Mouse (Mus musculus) ovary, postnatal 10 days (tissue): ENCODE results near the gene Rnpep.

ENCODE experiments used
- DNase-seq: peaks from one replicate; pipeline ENCODE4 v3.0.0; 2022; ENCODE audit warnings: low spot score

Rnpep gene

DNA sequence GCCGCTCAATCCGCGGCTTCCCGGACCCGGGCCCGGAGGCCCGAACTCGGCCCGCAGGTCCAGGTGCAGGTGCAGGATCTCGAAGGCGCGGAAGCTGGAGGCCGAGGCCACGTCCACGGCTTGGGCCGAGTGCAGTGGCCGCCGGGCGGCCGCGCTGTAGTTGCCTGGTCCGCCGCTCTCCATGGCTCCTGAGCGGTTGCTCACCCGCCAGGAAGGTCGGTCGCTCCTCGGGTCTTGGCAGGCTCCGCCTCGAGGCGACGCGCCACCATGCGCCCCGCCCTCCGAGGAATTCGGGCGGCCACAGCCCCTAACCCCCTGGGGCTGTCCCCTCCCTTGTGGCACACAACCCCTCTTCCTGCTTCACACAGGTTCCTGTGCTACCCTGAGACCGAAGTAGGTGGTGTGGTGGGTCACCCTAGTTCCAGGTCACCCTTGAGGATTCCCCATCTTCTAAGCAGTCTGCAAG is at the start of gene Rnpep:
Gene Rnpep (minus strand): TSS at position 259 of the 466 bp plus-strand sequence.
- DNase-seq = peak; percentile 55

DNA sequence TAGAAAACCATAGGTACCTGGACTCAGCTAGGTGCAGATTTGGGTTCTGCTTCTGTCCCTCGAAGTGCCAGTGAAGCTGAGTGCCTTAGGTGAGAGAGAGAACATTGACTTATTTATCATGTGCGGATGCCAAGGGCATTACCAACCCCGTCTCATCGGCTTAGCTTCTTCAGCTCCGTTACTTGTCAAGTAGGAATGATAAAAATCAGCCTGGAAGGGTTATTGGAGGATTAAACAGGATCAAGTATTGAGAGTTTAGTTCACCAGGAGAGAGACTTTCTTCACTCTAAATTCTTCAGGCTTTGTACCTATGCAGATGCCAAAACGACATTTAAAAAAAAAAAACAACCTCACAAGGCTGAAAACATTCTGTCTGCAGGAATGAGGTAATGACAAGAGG is 46.7 kb upstream of the Rnpep start:
- DNase-seq = no peak

DNA sequence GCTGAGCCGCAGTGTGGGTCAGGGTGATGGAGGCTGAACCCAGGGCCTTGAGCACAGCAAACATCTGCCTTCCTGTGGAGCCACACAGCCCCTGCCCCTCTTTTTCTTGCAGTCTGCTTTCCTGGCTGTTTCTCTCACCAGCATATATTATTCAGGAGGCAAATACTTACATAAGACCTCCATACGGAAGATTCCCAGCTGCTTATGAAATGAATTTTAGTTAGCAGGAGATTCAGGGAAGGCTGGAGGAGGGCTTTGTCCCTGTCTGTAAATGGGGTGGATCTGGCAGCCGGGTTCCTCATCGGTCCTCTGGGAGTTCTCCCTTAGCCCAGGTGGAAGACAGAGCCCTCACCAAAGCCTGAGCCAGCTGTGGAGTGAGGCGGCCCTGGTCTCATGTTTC is 44.5 kb upstream of the Rnpep start:
- no peak for DNase-seq

DNA sequence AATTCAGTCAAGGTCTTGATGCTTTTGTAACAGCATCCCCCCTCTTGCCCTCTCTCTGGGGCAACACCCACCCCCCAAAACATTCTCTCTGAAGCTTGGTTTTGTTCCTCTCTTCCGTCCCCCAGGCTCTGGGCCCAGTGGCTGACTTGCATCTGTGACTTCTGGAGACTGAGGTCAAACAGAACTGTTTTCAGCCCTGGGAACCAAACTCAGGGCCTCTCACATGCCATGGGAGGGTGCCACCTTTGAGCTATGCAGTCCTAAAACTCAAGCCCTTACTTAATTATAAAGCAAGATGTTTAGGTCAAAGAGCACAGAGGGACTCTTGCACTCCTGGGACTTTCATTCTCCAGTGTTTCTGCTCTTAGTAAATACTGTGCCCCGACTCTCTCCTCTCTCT is 42.0 kb upstream of the Rnpep start:
- DNase-seq = no peak

DNA sequence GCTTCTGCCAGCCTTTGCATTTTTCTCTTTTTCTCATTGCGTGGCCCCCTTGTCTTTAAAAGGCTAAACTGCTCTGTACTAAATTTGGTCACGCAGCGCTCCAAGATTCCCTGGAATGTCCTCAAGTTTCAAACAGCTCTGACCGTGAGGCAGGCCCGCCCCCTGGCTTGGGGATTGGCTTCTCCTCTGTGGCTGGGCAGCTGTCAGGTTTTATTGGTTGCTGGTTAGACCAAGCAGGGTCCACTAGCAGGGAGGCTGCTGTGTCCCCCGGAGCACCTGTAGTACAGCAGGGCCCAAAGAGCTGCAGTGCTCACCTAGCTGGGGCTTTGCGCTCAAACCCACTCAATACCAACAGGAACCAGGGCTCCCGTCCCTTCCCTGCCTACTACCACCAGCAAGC is 40.7 kb upstream of the Rnpep start, which contains the start of gene Lmod1:
Gene Lmod1 (plus strand): TSS at position 237 of the 400 bp plus-strand sequence.
- no peak for DNase-seq

DNA sequence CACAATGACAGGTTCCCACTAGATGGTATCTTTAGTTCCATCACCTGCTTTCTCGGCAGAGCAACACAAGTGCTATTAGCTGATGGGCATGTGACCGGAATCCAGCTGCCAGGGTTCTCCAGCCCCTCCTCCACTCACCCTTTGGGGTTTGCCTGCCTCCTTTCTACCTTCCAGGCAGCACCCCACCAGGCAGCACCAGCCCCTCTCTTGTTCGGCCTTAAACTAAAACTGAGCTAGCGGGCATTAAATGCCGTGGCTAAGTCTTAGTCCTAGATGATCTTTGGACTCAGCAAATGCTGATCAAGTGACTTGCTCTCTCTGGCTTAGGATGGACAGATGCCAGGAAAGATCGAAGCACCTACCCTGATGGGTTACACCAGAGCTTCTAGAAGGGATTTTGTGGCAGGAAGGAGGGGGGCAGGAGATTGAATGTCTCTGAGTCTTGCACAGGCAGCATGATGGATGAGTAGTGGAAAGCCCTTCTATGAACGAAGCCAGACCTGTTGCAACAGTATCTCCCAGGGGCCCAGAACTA is 39.5 kb upstream of the Rnpep start:
- no peak for DNase-seq

DNA sequence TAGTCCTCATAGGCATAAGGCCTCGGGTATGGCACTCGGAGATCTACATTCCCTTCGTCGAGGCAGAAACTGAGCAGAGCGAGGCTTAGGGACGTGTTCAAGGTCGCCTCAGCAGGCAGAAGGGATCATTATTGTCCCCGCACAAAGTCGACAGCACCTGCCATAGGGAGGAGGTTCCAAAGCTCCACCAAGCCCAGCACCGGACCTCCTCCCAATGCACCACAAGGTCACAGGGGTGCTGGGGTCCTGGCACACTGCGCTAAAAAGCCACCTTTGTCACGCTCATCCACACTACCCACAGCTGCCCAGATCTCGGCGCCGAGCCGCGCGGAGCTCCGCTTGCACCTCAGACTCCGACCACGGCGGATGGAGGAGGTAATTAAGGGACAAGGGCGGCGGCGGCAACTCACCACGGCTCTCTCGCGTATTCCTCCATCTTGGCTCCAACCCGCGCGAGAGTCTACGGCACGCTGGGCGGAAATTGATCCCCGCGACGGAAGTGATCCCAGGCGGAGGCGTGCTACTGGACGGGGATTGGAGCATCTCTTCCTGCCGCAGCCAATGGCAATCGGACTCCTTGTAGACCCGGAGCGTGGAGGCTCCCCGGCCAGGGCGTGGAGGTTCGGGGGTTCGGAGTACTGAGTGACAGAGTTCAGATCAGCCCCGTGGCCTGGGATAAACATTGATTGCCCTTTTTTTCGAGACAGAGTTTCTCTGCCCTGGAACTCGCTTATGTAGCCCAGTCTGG is 29.6 kb upstream of the Rnpep start, which contains the start of gene Timm17a:
Gene Timm17a (minus strand): TSS at position 495 of the 748 bp plus-strand sequence.
- DNase-seq = peak; percentile 71

DNA sequence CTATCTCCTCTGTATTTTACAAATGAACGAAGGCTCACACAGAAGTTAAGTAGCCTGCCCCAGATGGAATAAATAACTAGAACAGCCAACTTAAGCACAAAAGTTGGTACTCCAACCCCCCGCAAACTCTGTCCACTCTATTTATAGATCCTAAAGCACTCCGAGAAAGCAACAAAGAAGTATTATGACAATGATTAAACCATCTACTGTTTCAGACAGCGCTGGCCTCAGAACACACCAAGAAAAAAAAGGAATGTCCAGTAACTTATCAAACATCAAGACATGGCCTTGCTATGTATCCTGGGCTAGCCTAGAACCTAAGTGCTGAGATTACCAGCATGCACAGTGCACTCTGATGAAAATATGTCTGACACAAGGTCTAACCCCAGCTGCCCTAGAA is 28.3 kb upstream of the Rnpep start:
- DNase-seq = no peak

DNA sequence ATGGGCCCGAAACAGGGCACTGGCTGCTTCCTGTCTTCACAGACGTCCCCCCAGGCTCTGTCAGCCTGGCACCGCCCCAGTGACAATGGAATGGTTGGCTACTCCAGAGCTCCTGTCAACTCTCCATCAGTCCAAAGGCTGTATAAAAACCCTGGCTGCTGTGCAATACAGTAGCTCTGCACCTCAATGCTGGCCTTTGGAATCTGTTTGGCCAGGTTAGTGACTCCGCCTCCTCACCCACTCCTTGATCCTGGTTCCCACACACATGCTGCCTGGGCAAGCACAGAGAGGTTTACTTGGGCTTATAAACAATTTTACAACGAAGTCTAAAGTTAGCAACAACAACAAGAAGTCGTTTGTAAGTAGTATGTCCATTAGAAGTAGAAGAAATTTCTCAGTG is 27.5 kb upstream of the Rnpep start:
- DNase-seq = no peak

DNA sequence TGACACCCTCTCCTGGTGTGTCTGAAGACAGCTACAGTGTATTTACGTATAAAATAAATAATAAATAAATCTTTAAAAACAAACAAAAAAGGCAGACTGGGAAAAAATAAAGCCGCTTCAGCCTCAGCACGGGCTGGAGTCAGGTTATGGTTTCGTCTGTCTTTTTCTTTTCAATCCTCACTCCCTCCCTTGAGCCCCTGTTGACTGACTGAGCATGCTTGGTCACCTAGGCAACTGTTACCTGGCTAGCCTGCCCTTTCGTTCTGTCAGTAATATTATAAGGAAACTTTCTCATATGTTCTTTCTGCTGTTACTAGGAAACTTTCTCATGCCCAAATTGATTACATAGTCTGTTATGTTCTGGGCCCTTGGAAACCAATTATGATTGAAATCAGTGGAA is 7.0 kb upstream of the Rnpep start:
- no peak for DNase-seq

DNA sequence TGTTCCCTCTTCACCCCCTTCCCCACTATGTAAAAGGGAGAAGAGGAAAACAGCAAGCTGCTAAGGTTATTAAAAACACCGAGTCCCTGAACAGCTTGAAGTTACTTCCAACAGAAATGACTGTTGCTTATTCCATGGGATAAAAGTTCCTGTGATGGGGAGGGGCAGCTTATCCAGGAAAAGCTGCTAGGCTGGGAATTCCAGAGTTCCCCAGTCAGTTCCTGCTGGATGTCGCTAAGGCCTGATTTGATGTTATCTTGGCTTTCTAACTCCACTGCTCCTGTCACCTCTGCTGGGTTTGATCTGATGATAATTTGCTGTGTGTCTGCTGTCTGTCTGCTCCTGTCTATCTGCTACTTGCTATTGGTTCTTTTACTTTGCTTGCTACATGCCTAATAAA is 2.4 kb upstream of the Rnpep start:
- no peak for DNase-seq

DNA sequence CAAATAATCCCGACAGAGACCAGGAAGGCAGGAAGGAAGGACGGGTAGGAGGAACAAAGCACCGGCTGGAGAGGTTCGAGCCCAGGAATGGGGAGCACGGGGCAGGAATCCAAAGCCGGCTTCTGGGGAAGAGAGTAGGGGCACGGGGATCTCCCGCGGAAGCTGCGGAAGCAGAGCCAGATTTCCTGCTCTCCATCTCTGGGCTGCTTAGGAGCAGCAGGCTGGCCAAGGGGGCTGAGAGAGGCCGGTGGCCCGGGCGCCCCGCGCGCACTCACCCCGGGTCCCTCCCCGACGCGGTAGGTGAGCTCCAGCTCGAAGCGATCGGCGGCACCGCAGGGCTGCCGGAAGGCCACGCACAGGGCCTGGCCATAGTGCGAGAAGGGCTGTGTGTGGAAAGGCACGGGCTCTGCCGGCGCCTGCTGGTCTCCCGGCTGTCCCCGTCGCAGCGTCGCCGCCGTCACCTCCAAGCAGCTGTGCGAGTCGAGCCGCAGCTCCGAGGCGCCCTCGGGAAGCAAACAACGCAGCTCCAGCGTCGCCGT is 528 bp downstream of the Rnpep start:
- DNase-seq = peak; percentile 39

DNA sequence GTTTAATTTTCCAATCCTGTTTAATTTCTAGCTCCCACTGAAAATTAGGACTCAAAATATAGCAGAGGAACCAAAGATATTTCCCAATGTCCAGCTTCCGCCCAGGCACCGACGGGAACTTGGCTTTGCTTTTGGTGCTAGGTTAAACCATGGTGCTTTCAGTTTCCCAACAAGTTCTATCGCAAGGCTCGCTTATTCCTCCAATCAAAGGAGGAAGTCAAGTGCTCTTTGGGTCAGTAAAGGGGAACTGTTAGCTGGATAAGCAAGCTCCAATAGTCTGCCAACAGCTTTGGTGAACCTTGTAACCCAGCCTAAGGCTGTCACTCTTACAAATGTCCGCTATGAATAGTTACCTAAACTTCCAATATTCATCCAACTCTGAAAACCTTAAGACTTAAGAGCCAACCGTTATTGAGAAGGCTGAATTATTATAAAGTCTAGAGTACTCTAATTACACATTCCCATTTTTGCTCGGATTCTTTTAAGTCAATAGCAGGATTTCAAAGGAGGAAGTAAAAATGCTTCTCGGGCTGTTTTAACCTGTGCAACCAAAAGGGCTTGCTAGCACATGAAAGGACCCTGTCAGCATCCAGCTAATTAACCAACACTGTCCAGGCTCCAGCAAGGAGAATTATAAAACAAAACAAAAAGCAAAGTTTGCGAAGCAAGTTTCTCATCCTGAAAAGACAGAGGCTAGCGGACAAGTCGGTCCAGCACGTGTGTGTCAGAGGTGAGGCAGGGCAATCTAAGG is 1.2 kb downstream of the Rnpep start:
- no peak for DNase-seq

DNA sequence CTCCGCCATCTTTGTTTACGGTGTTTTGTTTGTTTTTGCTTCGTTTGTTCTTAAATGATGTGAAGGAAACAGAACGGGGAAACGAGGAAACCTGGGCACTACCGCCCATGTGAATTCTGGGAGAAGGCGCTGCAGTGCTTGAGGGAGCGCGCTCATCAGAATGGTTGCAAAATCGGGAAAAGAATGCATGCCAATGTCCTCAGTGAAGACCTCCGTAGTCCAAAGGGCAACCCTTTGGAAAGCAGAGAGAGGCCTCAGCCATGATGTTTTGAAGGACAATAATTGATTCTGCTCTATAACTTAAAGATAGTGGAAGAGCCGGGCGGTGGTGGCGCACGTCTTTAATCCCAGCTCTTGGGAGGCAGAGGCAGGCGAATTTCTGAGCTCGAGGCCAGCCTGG is 2.0 kb downstream of the Rnpep start:
- DNase-seq = no peak

DNA sequence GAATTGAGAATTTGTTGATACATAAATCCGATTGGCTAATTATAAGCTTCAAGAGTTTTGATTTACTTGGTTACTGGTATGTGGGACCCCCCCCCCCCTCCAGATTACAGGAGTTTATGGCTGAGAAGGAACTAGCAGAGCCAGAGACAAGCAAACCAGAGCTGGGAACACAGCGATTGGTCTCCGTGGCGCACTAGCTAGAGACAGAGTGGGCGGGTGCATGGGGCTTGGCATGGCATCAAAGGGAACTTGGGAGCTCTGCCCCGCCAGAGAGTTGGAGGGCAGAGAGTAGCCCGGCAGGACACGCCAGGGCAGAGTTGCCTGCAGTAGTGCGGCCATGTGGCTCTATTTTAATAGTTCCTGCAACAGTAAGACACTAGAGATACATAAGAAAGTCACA is 3.2 kb downstream of the Rnpep start:
- no peak for DNase-seq

DNA sequence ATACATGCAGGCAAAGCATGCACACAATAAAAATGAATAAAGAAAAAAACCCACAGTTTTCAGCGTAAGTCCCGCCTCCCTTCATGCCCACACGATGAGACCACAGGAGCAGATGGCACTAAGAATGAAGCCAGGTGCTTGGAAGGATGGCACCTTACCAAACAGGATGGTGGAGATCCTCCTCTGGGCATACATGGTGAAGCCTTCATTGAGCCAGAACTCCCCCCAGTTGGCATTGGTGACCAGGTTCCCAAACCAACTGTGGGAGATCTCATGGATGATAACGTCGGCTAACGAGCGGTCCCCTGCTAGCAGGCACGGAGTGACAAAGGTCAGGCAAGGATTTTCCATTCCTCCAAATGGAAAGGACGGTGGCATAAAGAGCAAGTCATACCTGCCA is 12.5 kb downstream of the Rnpep start:
- DNase-seq = no peak

DNA sequence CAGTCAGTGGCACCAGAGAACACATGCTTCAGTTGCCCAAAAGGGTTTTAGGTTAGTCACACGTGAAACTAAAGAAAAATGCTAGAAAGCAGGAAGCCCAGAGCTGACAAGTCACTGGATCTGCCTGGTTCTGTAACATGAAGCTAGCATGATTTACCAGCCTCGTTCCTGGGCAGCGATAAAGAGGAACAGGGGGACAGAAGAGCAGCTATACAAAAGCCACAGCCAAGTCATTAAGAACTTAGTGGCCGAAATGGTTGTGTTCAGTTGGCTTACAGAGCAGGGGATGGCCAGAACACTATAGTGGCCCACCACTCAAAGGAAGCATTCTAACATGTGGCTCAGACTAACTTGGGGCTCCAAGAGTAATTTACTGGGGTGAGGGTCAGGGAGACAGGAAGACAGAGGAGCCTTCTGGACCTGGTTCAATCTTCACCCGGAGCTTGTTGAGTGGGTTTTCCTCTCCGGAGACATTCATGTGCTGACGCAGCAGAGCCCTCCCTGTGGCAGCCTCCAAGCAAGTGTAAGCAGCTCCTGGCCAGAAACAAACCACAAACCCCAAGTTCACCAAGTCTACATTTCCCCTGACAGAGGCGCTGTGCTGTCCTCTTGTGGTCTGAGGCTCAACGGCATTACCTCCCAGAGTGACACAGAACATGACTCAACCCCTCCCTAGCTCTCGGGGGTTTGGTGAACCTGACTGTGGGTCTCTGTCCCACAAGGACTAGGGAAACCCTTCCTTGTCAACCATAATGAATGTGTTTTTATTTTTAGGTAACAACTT is 16.0 kb downstream of the Rnpep start:
- no peak for DNase-seq

DNA sequence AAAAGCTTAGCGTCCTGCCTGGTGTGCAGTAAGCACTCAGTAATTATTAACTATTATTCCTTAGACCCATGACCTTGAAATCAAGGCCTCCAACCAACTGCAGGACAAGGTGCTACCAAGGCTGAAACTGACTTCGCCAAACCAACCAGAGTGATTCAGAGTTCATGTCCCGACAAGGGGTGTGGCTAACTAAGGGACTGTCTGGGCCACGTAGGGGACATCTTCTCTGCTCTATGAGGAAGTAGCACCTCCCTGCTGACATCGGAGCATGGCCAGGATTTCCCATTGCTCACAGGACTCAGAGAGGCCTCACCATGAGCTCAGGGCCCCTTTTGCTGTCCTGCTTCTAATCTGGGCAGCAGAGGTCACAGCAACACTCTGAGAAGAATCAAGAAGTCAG is 18.1 kb downstream of the Rnpep start:
- DNase-seq = no peak

DNA sequence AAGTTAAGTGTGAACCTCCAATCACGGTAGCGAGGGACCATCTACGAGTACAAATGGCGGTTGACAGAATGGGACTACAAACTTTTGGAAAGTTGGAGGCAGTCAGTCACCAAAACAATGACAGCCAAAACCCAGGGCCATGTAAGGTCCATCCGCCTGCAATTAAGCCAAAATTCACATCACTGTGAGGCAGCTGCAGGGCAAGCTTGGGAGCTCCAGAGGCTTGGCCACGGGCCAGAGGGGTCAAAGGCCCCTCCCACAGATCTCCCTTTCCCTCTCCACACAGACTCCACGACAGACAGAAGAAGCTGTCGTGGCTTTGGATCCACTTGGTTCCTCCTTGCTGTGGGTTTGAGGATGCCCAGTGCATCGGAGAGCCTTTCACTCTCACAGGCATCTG is 20.6 kb downstream of the Rnpep start:
- no peak for DNase-seq

DNA sequence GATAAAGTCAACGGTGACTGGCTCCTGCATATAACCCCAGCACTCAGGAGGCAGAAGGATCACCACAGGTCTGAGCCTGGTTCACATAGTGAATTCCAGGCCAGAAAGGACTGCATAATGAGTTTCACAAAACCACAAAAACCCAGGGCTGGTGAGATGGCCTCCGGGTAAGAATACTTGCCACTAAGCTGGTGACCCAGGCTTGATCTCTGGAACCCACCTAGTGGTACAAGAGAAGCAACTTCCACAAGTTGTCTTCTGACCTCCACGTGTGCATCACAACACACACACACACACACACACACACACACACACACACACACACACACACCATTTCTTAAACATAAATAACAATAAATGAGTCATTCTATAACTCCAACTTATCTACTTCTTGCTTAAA is 21.6 kb downstream of the Rnpep start:
- DNase-seq = no peak

DNA sequence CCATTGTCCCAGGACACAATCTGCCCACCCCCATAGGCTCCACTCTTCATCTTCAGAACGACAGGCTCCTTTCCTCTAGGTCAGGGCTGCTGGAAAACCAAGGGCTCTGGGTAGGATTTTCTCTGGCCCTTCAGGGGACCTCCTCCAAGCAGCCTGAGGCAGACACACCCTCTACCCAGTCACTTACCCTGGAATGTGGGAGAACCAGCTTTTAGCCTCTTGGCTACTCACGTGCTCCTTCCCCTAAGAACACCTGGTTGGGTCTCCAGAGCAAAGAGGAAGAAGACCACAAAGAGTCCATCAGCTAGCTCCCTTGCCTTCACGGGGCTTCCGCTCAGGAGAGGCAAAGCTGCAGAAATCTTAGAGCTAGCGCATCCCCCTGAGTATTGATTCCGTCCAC is 23.0 kb downstream of the Rnpep start:
- no peak for DNase-seq

DNA sequence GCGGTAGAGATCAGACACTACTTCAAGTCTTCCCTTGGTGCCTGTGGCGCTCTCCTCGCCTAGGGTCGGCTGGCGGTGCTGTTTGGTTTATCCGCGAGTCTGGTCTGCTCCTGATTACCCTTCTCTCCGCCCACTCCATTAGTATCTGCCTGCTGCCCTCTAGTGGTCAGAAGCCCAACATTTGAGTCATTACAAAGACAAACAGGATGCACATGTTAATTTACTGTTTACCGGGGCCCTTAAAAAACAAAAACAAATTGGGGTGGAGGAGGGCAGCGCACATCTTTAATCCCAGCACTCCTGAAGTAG is 24.8 kb downstream of the Rnpep start:
- no peak for DNase-seq
